Mouse (Mus musculus): ENCODE measurements at regions not wholly inside any gene's neighbourhood (a gene's known extent, or its start where the extent isn't known, plus 50 kb on each side); places are given as distances from the start of the nearest gene placed in this dataset.
A peak's percentile ranks its signal among the peaks of the same experiment; 100 is the strongest.
"Not testable (repeated sequence)": the region's sequence is repeated elsewhere in the genome, so short reads cannot be mapped to it uniquely, and the experiment has no call there.

- ATAC-seq (ENCODE audit: low FRiP score, low TSS enrichment): no peak
- H3K4me2 ChIP-seq (ENCODE audit: low read length): no peak overlapping the region
- H3K27ac ChIP-seq (replicated peaks; ENCODE audit: low read depth, low read length): no peak overlapping the region
- H3K36me3 ChIP-seq (ENCODE audit: control insufficient read depth, insufficient read depth, low read length): no peaks in the 10 kb centered on the region
- peaks cover 58% of the 10 kb centered on the region for H3K27me3 ChIP-seq (ENCODE audit: control insufficient read depth, insufficient read depth, low read length)
- H3K4me3 ChIP-seq (replicated peaks; ENCODE audit: low read depth, low read length): no peak overlapping the region
- peaks cover 10% of the 10 kb centered on the region for H3K4me1 ChIP-seq (ENCODE audit: control insufficient read depth, insufficient read depth, low read length)
- WGBS: 77% methylated on average over 15 of the region's 15 CpGs
- no peak for DNase-seq
- no peak overlapping the region for H3K9ac ChIP-seq (replicated peaks; ENCODE audit: low read length)
- H3K9me3 ChIP-seq (ENCODE audit: control insufficient read depth, low read length): no peaks in the 10 kb centered on the region
These were observed 76.3 kb downstream of the Cpn2 start for GRCm38 (mm10) chr16:30190935-30191514.

GRCm38 (mm10) chr16:30193294-30194261, 73.7 kb downstream of the Cpn2 start:
- Histone ChIP-seq H3K9ac (replicated peaks; ENCODE audit: low read length) (no peak overlapping the region), H3K36me3 (ENCODE audit: control insufficient read depth, insufficient read depth, low read length) (no peaks in the 10 kb centered on the region), H3K27me3 (ENCODE audit: control insufficient read depth, insufficient read depth, low read length) (peaks cover 42% of the 10 kb centered on the region), H3K9me3 (ENCODE audit: control insufficient read depth, low read length) (no peaks in the 10 kb centered on the region), H3K4me2 (ENCODE audit: low read length) (no peak overlapping the region), H3K4me1 (ENCODE audit: control insufficient read depth, insufficient read depth, low read length) (peaks cover 10% of the 10 kb centered on the region), H3K4me3 (replicated peaks; ENCODE audit: low read depth, low read length) (no peak overlapping the region), H3K27ac (replicated peaks; ENCODE audit: low read depth, low read length) (0 out of 2 replicates have a peak overlapping the region, but pooled peaks have one; percentile 8)
- ATAC-seq (ENCODE audit: low FRiP score, low TSS enrichment) (peak; percentile 71; the same call in 1 of the 2 replicates), DNase-seq (peak; percentile 61)
- 45% methylated on average over 8 of the region's 8 CpGs for WGBS

- Histone ChIP-seq H3K4me1 (ENCODE audit: control insufficient read depth, insufficient read depth, low read length) (peaks cover 10% of the 10 kb centered on the region), H3K4me3 (replicated peaks; ENCODE audit: low read depth, low read length) (no peak overlapping the region), H3K9me3 (ENCODE audit: control insufficient read depth, low read length) (no peaks in the 10 kb centered on the region), H3K4me2 (ENCODE audit: low read length) (no peak overlapping the region), H3K27ac (replicated peaks; ENCODE audit: low read depth, low read length) (no peak overlapping the region), H3K27me3 (ENCODE audit: control insufficient read depth, insufficient read depth, low read length) (peaks cover 32% of the 10 kb centered on the region), H3K36me3 (ENCODE audit: control insufficient read depth, insufficient read depth, low read length) (no peaks in the 10 kb centered on the region), H3K9ac (replicated peaks; ENCODE audit: low read length) (no peak overlapping the region)
- 89% methylated on average over 7 of the region's 7 CpGs for WGBS
- ATAC-seq (ENCODE audit: low FRiP score, low TSS enrichment): no peak
- DNase-seq: no peak
These were observed 72.5 kb downstream of the Cpn2 start for GRCm38 (mm10) chr16:30194836-30195235.

GRCm38 (mm10) chr16:30195859-30196258, 71.4 kb downstream of the Cpn2 start:
- not testable (repeated sequence) for DNase-seq; H3K27ac ChIP-seq (replicated peaks; ENCODE audit: low read depth, low read length); ATAC-seq (ENCODE audit: low FRiP score, low TSS enrichment); H3K4me3 ChIP-seq (replicated peaks; ENCODE audit: low read depth, low read length); H3K9ac ChIP-seq (replicated peaks; ENCODE audit: low read length); H3K9me3 ChIP-seq (ENCODE audit: control insufficient read depth, low read length); H3K4me2 ChIP-seq (ENCODE audit: low read length); H3K36me3 ChIP-seq (ENCODE audit: control insufficient read depth, insufficient read depth, low read length)
- WGBS: 92% methylated on average over 2 of the region's 2 CpGs
- H3K27me3 ChIP-seq (ENCODE audit: control insufficient read depth, insufficient read depth, low read length): peaks cover 25% of the 10 kb centered on the region
- H3K4me1 ChIP-seq (ENCODE audit: control insufficient read depth, insufficient read depth, low read length): peaks cover 10% of the 10 kb centered on the region

GRCm38 (mm10) chr16:30197351-30197750, 69.9 kb downstream of the Cpn2 start:
- peaks cover 10% of the 10 kb centered on the region for H3K4me1 ChIP-seq (ENCODE audit: control insufficient read depth, insufficient read depth, low read length)
- no peak overlapping the region for H3K4me3 ChIP-seq (replicated peaks; ENCODE audit: low read depth, low read length)
- ATAC-seq (ENCODE audit: low FRiP score, low TSS enrichment) (no peak), DNase-seq (no peak)
- WGBS: 72% methylated on average over 3 of the region's 3 CpGs
- H3K9ac ChIP-seq (replicated peaks; ENCODE audit: low read length): no peak overlapping the region
- H3K4me2 ChIP-seq (ENCODE audit: low read length): no peak overlapping the region
- H3K9me3 ChIP-seq (ENCODE audit: control insufficient read depth, low read length): no peaks in the 10 kb centered on the region
- H3K27ac ChIP-seq (replicated peaks; ENCODE audit: low read depth, low read length): no peak overlapping the region
- H3K27me3 ChIP-seq (ENCODE audit: control insufficient read depth, insufficient read depth, low read length): peaks cover 12% of the 10 kb centered on the region
- H3K36me3 ChIP-seq (ENCODE audit: control insufficient read depth, insufficient read depth, low read length): no peaks in the 10 kb centered on the region

- Histone ChIP-seq H3K4me3 (replicated peaks; ENCODE audit: low read depth, low read length) (no peak overlapping the region), H3K27ac (replicated peaks; ENCODE audit: low read depth, low read length) (no peak overlapping the region), H3K4me2 (ENCODE audit: low read length) (no peak overlapping the region), H3K36me3 (ENCODE audit: control insufficient read depth, insufficient read depth, low read length) (no peaks in the 10 kb centered on the region), H3K4me1 (ENCODE audit: control insufficient read depth, insufficient read depth, low read length) (no peaks in the 10 kb centered on the region), H3K9me3 (ENCODE audit: control insufficient read depth, low read length) (no peaks in the 10 kb centered on the region), H3K27me3 (ENCODE audit: control insufficient read depth, insufficient read depth, low read length) (peaks cover 25% of the 10 kb centered on the region), H3K9ac (replicated peaks; ENCODE audit: low read length) (no peak overlapping the region)
- no peak for DNase-seq
- no peak for ATAC-seq (ENCODE audit: low FRiP score, low TSS enrichment)
- WGBS: 79% methylated on average over 4 of the region's 4 CpGs
These were observed 67.5 kb downstream of the Cpn2 start for GRCm38 (mm10) chr16:30199836-30200235.

- H3K4me3 ChIP-seq (replicated peaks; ENCODE audit: low read depth, low read length): no peak overlapping the region
- peaks cover 36% of the 10 kb centered on the region for H3K27me3 ChIP-seq (ENCODE audit: control insufficient read depth, insufficient read depth, low read length)
- H3K4me2 ChIP-seq (ENCODE audit: low read length): no peak overlapping the region
- no peak for ATAC-seq (ENCODE audit: low FRiP score, low TSS enrichment)
- H3K27ac ChIP-seq (replicated peaks; ENCODE audit: low read depth, low read length): no peak overlapping the region
- no peak for DNase-seq
- peaks cover 2% of the 10 kb centered on the region; the same call in 1 of the 2 replicates for H3K9me3 ChIP-seq (ENCODE audit: control insufficient read depth, low read length)
- H3K36me3 ChIP-seq (ENCODE audit: control insufficient read depth, insufficient read depth, low read length): no peaks in the 10 kb centered on the region
- H3K9ac ChIP-seq (replicated peaks; ENCODE audit: low read length): no peak overlapping the region
- WGBS: 48% methylated on average over 4 of the region's 4 CpGs
- H3K4me1 ChIP-seq (ENCODE audit: control insufficient read depth, insufficient read depth, low read length): peaks cover 6% of the 10 kb centered on the region; the same call in 1 of the 2 replicates
These were observed 63.2 kb downstream of the Cpn2 start for GRCm38 (mm10) chr16:30204144-30204543.

- peaks cover 36% of the 10 kb centered on the region for H3K27me3 ChIP-seq (ENCODE audit: control insufficient read depth, insufficient read depth, low read length)
- 0 out of 2 replicates have a peak overlapping the region, but pooled peaks have one; percentile 8 for H3K27ac ChIP-seq (replicated peaks; ENCODE audit: low read depth, low read length)
- no peak overlapping the region for H3K4me3 ChIP-seq (replicated peaks; ENCODE audit: low read depth, low read length)
- peaks cover 4% of the 10 kb centered on the region; the same call in 1 of the 2 replicates for H3K9me3 ChIP-seq (ENCODE audit: control insufficient read depth, low read length)
- no peaks in the 10 kb centered on the region for H3K36me3 ChIP-seq (ENCODE audit: control insufficient read depth, insufficient read depth, low read length)
- H3K9ac ChIP-seq (replicated peaks; ENCODE audit: low read length): peak overlapping the region; percentile 5; the same call in 1 of the 2 replicates
- 3% methylated on average over 8 of the region's 8 CpGs for WGBS
- H3K4me1 ChIP-seq (ENCODE audit: control insufficient read depth, insufficient read depth, low read length): peaks cover 6% of the 10 kb centered on the region; the same call in 1 of the 2 replicates
- ATAC-seq (ENCODE audit: low FRiP score, low TSS enrichment): no peak
- H3K4me2 ChIP-seq (ENCODE audit: low read length): peak overlapping the region; percentile 30
- DNase-seq: no peak
These were observed 61.9 kb downstream of the Cpn2 start for GRCm38 (mm10) chr16:30205314-30205815.

Data from midbrain, embryonic 14.5 days (tissue).